Mouse (Mus musculus) testis, postnatal 14 days (tissue): ENCODE measurements around the gene D130052B06Rik.
A peak's percentile ranks its signal among the peaks of the same experiment; 100 is the strongest.

Source experiments
- DNase-seq: peaks from one replicate; pipeline ENCODE4 v3.0.0; 2021; ENCODE audit warnings: low spot score

Gene D130052B06Rik

GRCm38 (mm10) chr11:33598986-33599385 is at the start of gene D130052B06Rik:
D130052B06Rik (plus strand) TSS chr11:33599302.
- no peak for DNase-seq

GRCm38 (mm10) chr11:33550861-33551560 is 48.1 kb upstream of the D130052B06Rik start:
- DNase-seq = no peak

DNA sequence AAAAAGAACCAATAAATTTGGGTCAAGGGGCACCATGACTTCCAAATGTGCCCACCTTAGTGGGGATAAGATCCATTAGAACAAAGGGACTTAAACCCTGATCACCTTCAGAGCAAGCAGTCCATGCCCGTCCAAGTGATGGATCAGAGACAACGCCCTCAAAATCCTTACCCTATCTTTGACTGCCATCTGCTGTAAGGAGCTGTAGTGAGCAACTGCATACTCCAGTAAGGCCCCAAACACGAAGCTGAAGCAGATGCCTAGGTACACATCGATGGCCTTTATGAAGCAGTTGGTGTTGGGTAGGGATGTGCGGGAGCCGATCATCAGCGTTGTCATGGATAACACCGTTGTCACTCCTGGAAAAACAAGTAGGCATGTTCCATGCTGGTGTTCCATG is 45.0 kb upstream of the D130052B06Rik start:
- DNase-seq = no peak

GRCm38 (mm10) chr11:33563921-33564320 is 35.2 kb upstream of the D130052B06Rik start:
- no peak for DNase-seq

DNA sequence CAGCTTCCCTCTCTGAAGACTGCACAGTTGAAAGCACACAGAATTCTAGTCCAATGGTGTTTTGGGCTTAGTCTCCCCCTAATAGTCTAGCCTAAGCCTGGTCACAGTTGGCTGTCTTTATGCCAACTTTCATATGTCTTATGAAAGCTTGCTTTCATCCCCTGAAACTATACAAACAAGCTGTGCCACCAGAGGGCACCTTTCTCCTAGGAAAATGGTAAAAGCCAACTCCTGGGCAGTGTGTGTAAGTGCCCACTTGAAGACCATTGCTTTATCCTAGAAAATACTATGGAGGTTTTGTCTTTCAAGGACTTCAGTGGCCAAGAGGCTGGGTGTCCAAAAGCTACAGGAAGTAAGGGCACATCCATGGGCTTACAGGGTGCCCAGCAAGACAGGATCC is 28.7 kb upstream of the D130052B06Rik start:
- no peak for DNase-seq

GRCm38 (mm10) chr11:33574944-33575343 is 24.2 kb upstream of the D130052B06Rik start:
- no peak for DNase-seq

DNA sequence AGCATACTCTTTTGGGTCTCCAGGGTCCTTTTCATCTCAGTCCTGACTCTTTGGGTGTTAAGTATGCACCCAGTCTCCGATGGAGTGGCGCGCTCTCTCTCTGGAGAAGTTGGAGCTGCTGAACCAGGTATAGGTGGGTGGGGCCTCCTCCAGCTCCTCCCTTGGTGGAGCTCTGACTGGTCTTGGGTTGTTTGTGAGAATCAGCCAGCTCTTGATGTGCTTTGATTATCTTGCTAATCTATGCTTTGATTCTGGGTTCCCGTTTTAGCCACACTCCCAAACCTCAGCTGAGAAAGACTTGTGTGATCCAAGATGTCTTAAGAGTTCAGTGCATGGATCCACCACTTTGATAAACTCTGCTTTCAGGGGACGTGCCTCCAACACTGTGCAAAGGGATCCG is 20.2 kb upstream of the D130052B06Rik start, which contains the start of gene Gabrp:
TSS of gene Gabrp (minus strand) at position 101 of the 400 bp plus-strand sequence.
- no peak for DNase-seq

- DNase-seq = no peak
Observed at GRCm38 (mm10) chr11:33579621-33580020, 19.5 kb upstream of the D130052B06Rik start.

DNA sequence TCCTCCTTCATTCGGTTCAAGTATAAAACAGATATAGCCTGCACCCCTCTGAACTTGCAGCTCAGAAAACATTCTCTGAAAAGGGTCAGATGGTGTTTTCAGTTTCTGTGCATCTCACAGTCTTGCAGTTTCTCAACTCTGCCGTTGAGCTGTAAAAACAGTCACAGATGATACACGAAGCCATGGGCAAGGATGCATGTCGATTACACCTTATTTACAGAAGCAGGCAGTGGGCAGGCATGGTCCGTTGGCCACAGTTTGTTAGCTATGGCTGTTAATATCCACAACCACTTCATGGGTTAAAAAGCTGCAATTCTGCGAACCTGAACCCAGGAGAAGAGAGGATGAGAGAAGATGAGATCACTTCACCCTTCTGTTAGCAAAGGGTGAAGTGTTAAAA is 12.5 kb upstream of the D130052B06Rik start:
- no peak for DNase-seq

- no peak for DNase-seq
Observed at GRCm38 (mm10) chr11:33590771-33591170, 8.3 kb upstream of the D130052B06Rik start.

- DNase-seq = no peak
Observed at GRCm38 (mm10) chr11:33592826-33593225, 6.3 kb upstream of the D130052B06Rik start.

DNA sequence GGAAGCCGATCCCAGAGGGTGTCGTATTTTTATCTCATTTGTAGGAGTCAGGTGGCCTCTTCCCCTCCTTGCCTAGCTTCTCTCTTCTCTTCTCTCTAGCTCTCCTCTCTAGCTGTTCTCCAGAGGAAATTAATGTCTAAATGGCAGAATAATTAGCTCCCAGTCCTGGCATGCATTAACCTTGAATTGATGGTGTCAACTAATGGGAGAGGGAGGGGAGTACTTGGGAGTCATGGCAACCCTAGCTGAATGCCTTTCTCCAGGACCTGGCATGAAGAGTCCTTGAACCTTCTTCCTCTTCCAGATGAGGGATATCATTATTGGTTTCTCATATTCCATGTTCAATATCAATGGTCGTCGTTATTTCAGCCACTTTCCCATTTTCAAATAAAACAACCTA is 2.4 kb upstream of the D130052B06Rik start:
- no peak for DNase-seq

DNA sequence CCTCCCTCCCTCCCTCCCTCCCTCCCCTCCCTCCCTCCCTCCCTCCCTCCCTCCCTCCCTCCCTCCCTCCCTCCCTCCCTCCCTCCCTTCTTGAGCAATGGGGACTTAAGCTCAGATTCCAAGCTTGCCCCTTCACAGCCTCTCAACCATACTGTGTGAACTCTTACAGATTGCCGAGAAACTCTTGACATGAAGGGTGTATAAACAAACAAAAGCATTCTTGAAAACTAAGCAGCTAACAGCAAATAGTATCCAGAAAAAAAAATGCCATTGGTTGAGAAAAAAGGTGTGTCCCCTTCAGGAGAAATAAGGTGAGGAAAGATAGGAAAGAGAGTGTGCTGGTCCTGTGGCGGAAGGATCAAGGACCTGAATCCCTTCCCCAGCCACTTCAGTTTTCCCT is 4.1 kb downstream of the D130052B06Rik start:
- no peak for DNase-seq

DNA sequence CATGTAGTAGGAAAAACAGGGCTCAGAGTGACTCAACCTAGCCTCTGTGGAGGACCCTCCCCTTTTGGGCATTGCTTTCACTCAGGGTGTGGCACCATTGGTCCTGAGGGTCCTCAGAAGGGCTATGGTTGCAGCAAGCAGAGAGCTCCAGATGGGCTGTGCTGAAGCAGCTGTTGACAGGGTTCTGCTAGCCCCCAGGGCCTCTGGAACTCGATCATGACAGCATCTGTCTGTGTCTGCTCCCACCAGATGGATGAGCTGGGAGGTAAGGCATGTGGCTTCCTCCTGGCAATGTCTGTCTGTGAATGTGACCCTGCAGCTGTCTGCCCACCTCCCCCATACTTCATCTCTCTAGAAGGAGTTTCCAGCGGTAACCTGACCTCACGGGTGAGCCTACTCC is 8.7 kb downstream of the D130052B06Rik start:
- DNase-seq = no peak

DNA sequence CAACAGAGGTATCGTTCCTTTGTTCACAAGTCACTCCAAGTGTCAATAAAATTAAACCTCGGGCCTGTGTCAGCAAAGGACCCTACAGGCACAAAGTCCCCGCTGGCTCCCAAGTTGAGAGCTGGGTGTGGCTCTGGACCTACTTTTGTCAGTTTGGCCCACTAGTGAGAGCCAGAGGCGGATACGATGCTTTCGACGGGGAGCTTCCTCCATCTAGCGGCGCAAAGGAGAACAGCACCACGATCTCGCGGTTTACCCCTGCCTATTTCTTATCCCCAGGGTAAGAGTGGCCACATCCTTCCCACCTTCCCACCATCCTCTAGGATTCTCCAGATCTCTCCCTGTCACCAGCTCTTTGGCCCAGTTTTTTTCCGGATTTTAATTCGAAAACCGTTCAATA is 15.1 kb downstream of the D130052B06Rik start:
- DNase-seq = peak; percentile 51

DNA sequence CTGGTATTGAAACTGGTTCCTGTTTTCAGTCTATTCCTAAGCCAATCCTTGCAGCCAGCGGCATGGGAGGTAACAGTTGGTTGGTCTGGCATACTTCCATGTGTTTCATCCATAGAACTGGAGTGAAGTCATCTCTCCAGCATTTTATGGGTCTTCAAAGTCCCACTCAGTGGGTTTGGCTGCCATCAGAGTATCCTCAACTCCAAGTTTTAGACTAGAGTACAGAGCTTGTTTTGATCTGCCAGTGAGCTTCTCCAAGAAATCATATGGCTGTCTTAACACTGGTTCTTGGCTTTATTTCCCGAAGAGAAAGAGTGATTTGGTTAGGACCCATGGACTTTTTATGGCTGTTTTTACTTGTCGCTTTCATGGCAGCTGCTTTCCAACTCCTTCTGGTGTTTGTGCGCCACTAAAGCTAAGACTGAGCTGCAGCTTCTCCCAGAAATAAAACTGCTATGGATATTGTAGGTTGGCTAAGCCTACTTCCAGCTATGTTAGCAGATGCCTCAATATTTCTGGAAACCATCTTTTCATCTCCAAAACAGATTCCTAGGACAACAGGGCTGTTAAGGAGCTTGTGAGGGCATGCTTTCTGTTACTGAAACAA is 28.1 kb downstream of the D130052B06Rik start:
- DNase-seq = no peak

- DNase-seq = no peak
Observed at GRCm38 (mm10) chr11:33637107-33637506, 38.0 kb downstream of the D130052B06Rik start.

DNA sequence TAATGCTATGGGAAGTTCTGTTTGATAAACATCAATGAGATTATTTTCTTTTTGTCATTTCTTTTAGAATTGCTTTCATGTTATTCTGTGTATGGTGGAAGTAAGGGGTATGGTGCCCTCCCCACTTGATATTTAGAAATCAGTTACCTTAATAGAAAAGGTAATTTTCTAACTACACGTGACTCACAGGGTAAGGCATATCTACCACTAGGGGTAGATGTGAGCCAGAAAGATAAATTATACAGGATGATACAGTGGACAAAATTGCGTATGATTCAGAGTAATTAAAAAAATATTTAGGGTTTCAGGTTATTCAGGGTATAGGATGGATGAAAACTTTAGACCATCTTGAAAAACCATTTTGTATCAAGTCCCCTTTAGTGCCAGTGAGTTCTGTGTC is 50.3 kb downstream of the D130052B06Rik start:
- no peak for DNase-seq

DNA sequence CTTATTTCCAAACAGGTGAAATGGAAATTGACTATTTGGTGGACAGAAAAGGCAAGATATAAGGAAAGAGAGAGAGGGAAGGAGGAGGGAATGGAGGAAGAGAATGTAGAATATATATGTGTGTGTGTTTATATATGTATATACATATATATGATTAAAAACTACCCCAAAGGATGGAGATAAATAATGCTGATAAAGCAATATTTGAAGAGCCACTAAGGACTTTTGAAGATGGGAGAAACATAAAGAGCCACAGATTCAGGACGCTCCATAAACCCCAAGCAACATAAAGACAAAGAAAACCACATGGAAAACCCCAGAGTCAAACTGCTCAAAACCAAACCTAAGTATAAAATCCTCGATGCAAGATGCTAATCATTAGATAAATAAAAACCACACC is 55.4 kb downstream of the D130052B06Rik start:
- no peak for DNase-seq

DNA sequence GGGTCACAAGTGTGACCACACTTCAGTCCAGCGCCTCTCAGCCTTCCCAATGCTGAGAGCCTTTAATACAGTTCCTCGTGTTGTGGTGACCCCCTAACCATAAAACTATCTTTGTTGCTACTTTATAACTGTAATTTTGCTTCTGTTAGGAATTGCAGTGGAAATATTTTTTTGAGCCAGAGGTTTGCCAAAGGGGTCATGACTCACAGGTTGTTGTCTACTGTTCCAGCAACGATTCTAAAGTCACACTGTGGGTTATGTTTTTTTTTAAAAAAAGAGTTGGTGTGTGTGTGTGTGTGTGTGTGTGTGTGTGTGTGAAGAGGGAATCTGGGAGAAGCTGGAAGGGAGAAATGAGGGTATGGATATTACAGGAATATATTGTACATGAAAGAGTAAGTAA is 56.1 kb downstream of the D130052B06Rik start:
- DNase-seq = no peak

DNA sequence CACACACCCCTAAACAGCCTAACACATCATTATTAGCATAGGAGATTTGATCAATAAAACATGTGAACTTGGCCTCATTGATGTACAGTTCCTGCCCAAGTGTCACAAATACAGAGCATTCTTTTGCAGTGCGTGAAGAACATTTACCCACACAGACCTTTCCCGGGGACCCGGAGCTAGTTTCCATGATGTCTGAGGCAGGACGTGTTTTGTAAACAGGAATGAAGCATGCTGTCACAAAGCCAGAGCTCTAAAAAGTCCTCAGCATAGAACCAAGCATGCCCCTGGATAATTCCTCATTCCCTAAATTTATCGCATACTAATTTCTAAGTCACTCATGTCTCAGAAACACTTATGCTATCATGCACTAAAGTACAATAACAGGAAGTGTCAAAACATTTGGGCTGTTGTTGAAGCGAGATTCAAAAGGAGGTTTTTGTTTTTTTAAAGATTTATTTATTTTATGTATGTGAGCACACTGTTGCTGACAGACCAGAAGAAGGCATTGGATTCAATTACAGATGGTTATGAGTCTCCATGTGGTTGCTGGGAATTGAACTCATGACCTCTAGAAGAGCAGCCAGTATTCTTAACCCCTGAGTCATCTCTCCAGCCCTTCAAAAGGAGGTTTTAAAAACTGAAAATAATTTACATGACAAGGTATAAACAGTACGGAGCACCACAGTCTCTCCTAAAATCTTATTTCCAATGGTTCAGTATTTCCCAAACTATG is 56.9 kb downstream of the D130052B06Rik start:
- DNase-seq = no peak

DNA sequence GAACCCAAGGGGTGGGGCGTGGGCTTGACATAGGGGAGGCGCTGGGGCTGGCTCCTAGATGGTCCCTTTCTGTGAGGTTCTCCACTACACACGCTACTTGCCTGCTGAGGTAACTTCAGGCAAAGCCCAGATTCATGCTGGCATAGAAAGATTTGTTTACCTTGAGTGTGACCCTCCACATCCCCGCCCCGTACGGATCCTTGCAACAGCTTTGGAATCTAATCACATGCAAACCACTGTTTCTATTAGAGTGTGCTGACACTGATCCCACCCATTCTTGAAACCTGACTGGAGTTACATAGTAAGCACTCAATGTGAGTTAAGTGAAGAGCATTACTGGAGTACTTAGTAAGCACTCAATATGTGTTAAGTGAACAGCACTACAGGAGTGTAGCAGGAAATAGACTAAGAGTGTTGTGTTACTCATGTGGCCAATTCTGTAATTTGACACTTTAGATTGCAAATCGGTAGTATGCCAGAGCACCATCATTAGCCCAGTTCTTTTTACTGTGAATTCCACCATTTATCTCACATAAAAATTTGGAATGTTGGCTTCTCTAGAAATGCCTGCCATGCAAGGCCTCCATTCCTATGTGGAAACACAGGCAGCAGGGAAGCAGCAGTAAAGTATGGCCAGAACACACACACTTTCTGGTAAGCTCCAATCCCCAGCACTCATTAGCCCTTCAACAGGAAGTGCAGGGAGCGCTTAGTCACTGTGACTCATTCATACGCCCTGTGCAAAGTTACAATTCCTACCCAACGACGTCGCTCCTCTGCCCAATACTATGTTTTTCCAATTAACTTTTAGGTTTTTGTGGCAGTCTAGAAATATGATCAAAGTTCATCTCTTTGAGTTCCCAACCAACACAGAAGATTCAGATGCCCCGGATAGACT is 61.2 kb downstream of the D130052B06Rik start:
- DNase-seq = no peak
